Mouse (Mus musculus): ENCODE measurements around the gene Mto1.
A peak's percentile ranks its signal among the peaks of the same experiment; 100 is the strongest.

Gene Mto1

GRCm38 (mm10) chr9:78447973-78448873 lies at the start of gene Mto1, which contains the start of gene Gm17324:
TSS of gene Mto1 (plus strand) at chr9:78448208.
TSS of gene Gm17324 (minus strand) at chr9:78448786.
- DNase-seq (ENCODE audit: low spot score): peak; percentile 89

- no peak for DNase-seq (ENCODE audit: low spot score)
Observed at GRCm38 (mm10) chr9:78400570-78400969, 47.4 kb upstream of the Mto1 start.

GRCm38 (mm10) chr9:78401596-78401995 lies 46.4 kb upstream of the Mto1 start:
- DNase-seq (ENCODE audit: low spot score): no peak

GRCm38 (mm10) chr9:78427362-78427781 lies 20.6 kb upstream of the Mto1 start:
- no peak for DNase-seq (ENCODE audit: low spot score)

- no peak for DNase-seq (ENCODE audit: low spot score)
Observed at GRCm38 (mm10) chr9:78428185-78428584, 19.8 kb upstream of the Mto1 start.

- DNase-seq (ENCODE audit: low spot score): no peak
Observed at GRCm38 (mm10) chr9:78428870-78429432, 19.1 kb upstream of the Mto1 start.

GRCm38 (mm10) chr9:78429551-78429950 lies 18.5 kb upstream of the Mto1 start:
- no peak for DNase-seq (ENCODE audit: low spot score)

- DNase-seq (ENCODE audit: low spot score): no peak
Observed at GRCm38 (mm10) chr9:78430486-78430885, 17.5 kb upstream of the Mto1 start.

GRCm38 (mm10) chr9:78432471-78432870 lies 15.5 kb upstream of the Mto1 start:
- no peak for DNase-seq (ENCODE audit: low spot score)

GRCm38 (mm10) chr9:78439426-78439825 lies 8.6 kb upstream of the Mto1 start:
- no peak for DNase-seq (ENCODE audit: low spot score)

GRCm38 (mm10) chr9:78442237-78442578 lies 5.8 kb upstream of the Mto1 start:
- DNase-seq (ENCODE audit: low spot score): no peak

GRCm38 (mm10) chr9:78442579-78443392 lies 5.2 kb upstream of the Mto1 start, which contains the start of gene Cgas:
TSS of gene Cgas (minus strand) at chr9:78443237.
- peak; percentile 63 for DNase-seq (ENCODE audit: low spot score)

- DNase-seq (ENCODE audit: low spot score): no peak
Observed at GRCm38 (mm10) chr9:78447606-78447972, 419 bp upstream of the Mto1 start.

- DNase-seq (ENCODE audit: low spot score): no peak
Observed at GRCm38 (mm10) chr9:78450404-78450803, 2.4 kb downstream of the Mto1 start.

GRCm38 (mm10) chr9:78451382-78451781 lies 3.4 kb downstream of the Mto1 start:
- no peak for DNase-seq (ENCODE audit: low spot score)

GRCm38 (mm10) chr9:78457026-78457425 lies 9.0 kb downstream of the Mto1 start:
- no peak for DNase-seq (ENCODE audit: low spot score)

- no peak for DNase-seq (ENCODE audit: low spot score)
Observed at GRCm38 (mm10) chr9:78463337-78463736, 15.3 kb downstream of the Mto1 start.

GRCm38 (mm10) chr9:78465725-78466124 lies 17.7 kb downstream of the Mto1 start:
- DNase-seq (ENCODE audit: low spot score): no peak

- no peak for DNase-seq (ENCODE audit: low spot score)
Observed at GRCm38 (mm10) chr9:78473588-78473987, 25.6 kb downstream of the Mto1 start.

- no peak for DNase-seq (ENCODE audit: low spot score)
Observed at GRCm38 (mm10) chr9:78474270-78474669, 26.3 kb downstream of the Mto1 start.

- DNase-seq (ENCODE audit: low spot score): no peak
Observed at GRCm38 (mm10) chr9:78474771-78475382, 26.9 kb downstream of the Mto1 start.

GRCm38 (mm10) chr9:78475383-78475780 lies 27.4 kb downstream of the Mto1 start:
- DNase-seq (ENCODE audit: low spot score): no peak
